Mouse (Mus musculus): Measurements from ENCODE around the gene Atxn7l1.

The Atxn7l1 gene

DNA sequence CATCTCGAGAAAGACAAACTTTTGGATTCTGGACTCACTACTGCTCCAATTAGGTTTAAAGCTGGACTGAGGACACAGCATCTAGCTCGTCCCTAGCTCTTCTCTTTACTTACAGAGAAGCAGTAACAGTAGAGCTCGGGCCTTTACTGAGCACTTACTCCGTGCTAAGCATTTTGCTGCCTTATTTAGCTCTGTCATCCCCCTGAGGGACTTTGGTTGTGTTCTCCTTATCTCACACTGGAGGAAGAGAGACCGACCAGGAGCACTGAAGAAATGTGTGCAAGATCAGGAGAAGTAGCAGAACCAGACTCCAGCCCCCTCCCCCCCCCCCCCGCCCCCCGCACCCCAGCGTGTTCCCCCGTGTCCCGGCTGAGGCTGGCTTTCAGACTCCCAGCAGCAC is 79.1 kb downstream of the Atxn7l1 start:
- no peak for DNase-seq (ENCODE audit: low read depth)

DNA sequence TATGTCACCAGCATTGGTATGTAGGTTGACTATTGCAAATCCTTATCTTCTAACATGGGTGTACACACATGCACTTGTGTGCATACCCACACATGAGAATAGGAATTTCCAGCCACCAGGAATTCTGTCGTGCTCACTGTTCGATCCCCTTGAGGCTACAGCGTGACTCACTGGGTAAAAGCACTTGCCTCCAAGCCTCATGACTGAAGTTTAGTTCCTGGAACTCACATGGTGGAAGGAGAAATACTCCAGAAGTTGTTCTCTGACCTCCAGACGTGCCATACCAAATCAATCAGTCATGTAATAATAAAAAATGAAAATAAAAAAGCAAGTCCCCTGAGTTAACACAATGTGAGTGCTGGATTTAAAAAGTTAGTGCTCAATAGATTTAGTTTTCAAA is 87.8 kb downstream of the Atxn7l1 start:
- DNase-seq (ENCODE audit: low read depth): no peak

DNA sequence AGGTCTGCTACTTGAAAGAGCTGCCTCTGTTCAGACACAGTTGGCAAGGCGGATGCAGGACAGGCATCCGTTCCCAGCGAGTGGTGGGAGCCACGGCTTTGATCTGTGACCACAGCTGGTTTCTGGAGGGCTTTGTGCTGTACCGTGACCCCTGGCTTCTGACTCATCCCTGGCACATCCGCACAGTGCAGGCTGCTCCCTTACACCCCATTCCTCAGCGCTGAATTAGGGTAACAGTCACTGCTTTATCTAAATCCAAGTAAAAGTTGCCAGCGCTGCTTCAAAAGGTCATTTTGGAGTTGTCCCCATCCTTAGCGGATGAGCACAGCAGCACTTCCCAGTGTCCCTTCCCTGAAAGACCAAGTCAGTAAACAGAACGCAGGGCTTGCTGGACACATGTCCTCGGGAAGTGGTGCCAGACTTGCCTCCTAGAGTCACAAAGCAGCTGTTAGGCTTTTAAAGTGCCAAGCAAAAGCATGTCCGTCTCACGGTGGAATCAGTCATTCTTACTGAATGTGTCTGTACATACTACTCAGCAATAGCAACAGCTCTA is 88.4 kb downstream of the Atxn7l1 start:
- no peak for DNase-seq (ENCODE audit: low read depth)

DNA sequence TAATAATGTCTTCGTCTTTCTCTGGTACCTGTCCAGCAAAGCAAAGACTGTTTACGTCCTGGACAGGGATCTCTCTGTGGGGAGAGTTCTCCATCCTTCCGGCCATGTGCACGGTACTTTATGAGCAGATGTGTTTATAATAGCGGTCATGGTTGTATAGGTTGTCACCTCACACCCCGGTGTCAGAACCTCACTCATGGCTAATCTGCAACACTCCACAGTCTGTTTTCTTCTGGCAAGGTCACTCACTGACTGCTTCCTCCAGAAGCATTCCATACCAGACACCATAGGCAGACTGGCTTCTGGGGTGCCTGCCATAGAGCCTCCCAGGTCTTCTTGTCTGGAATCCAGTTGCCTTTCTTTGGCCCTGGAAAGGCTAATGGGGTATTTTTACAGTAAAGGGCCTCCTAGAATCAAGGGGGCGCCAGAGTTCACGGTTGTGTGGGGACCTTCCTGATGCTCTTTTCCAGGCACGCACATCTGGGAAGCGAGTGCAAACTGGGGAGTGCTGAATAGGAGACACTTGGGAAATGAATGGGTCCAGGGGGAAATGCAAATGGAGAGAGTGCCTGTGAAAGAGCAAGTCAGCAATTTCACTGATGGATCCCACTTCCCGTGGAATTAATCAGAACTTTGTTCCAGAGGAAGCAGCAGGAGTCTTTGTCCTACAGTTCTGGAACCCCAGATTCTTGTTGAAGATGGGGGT is 89.0 kb downstream of the Atxn7l1 start:
- DNase-seq (ENCODE audit: low read depth): no peak

DNA sequence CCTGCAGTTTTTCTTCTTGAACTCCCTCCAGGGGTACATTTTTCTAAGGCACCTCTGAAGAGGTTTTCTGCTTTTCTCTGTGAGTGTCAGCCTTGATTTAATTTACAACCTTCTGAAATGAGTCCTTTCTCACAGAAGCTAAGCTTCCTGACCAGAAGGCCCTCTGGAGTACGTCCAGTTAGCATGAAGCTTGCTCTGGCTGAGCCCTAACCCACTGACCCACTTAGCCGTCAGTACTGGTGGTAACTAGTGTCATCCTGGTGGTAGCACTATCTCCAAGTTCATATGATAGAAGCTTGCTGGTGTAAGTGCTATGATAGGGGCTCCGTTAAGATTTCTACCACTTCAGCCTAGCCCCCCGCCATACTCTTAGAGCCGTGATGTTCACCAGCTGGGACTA is 89.6 kb downstream of the Atxn7l1 start:
- DNase-seq (ENCODE audit: low read depth): no peak

DNA sequence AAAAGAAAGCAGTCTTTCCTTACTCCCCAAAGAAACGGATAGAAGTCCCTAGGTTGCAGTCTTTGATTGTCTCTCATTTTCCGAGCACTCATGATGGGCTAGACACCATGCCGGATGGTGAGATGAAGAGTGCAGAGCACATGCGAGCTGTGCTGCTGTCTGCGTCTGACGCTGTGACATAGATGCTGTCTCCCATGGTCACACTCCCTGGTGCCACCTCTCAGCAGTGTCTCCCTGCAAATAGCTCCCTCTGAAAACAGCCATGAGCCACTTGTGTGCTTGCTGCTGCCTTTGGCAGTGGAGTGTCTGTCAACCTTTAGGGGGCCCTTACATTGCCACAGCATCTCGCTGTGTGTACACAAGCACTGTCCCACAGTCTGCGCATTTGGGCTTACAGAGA is 95.2 kb downstream of the Atxn7l1 start:
- no peak for DNase-seq (ENCODE audit: low read depth)

DNA sequence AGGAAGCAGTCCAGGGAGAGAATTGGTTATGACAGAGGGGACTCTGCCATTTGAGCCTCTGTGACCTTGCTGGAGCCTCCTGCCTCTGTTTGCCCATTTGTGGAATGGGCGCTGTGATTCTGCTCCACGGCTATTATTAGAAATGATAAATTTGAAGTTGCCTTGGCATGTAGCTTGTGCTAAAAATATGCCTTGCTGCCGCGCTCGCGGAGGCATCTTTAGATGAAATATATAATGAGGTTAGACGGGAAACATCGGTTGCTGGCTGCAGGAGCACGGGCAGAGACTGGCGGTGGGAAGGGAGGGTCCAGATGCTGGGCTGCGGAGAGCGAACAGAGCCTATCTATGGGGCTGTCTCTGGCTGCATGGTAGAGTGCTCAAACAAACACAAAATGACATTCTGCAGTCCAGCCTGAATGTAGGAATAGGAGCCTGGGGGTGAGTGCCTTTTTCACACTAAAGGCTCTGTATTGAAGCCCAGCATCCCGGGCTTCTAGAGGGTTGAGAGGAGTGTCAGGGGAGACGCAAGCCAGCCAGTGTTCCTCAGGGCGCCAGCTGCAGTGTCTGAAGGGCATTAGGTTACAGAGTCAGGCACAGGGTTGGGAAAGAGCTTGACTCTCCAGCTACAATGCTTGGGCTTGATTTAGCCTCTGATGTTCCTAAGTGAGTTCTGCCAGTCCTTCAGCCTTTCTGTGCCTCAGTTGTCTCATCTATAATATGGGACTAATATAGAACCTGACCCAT is 96.8 kb downstream of the Atxn7l1 start:
- DNase-seq (ENCODE audit: low read depth): no peak

DNA sequence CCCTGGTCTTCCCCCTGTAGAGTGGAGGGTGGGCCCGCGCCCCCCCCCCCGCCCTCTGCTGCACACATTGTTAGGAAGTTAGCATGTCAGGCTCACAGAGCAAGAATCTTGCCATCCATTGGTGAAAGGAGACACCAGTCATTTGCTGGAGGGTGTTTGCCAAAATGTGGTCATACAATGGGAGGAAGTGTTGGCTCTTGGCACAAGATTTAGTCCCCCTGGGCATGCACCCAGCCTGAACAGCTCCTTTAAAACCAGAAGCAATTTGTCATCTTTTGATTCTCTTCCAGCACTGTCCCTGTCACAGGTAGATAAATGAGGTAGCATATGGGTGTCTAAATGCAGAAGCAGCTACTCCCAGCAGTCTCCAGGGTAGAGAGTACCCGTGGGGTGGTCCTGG is 98.0 kb downstream of the Atxn7l1 start:
- DNase-seq (ENCODE audit: low read depth): no peak

DNA sequence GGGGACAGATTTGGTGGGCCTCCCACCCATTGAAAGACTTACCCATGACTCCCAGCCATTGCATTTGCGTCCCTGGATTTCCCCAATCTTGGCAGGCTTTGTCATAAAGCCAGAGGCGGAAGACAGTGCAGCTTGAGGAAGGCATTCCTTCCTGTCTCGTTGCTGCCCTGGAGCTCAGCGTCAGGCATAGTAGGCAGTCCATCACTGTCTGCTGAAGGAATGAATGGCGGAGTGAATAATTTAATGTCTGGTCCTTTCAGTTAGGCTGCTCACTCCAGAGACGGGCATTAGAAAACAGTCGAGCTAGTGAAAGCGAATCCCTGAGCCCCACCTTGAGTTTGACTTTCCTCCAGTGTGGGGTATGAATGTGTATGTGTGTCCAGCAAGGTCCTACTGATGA is 99.4 kb downstream of the Atxn7l1 start:
- DNase-seq (ENCODE audit: low read depth): no peak

DNA sequence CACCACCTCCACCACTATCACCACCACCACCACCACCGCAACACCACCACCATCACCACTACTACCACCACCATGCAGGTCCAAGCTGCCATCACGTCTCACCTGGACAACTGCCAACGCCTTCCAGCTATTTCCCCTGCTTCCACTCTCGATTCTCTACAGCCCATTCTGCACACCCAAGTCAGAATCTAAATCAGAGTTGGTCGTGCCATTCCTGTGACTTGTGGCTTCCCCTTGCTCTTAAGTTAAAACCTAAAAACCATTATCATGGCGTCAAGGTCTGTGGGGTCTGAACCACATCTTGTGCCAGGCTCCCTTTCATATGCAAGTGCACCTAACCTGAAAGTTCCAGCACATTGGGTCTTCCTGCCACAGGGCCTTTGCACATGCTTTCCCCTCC is 102.7 kb downstream of the Atxn7l1 start:
- no peak for DNase-seq (ENCODE audit: low read depth)

DNA sequence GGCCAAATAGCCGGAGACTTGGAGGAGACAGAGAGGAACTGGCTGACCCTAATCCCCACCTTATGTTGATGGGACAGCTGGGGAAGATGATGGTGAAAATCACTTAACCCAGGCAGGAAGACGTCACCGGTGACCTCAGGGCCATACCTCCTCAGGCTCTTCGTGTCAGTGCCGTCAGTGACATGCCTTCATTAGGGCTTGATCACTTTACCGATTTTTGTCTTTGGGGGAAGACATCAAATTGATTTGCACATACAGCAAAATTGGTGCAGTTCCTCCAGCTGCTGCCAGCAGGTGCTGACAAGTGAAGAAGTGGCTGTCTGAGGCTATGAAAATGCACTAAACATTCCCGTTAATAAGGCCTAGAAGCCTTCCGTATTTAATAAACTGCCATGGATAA is 103.9 kb downstream of the Atxn7l1 start:
- no peak for DNase-seq (ENCODE audit: low read depth)

DNA sequence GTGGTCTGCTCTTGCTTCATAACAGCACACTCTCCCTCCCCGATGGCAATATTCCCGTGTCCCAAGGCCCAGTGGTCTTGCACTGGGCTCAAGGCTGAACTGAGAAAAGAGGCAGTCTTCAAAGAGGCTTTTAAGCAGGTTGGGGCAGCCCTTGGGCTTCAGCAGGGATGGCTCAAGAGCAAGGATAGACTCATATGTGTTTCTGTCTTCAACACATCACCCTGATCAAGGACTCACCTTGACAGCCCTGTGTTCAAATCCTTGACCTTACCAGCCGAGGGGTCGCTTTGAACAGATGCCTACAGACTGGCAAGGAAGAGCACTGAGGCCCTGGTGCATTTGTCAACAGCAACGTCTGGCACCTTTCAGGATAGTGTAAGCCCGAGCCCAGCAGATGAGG is 105.1 kb downstream of the Atxn7l1 start:
- no peak for DNase-seq (ENCODE audit: low read depth)

DNA sequence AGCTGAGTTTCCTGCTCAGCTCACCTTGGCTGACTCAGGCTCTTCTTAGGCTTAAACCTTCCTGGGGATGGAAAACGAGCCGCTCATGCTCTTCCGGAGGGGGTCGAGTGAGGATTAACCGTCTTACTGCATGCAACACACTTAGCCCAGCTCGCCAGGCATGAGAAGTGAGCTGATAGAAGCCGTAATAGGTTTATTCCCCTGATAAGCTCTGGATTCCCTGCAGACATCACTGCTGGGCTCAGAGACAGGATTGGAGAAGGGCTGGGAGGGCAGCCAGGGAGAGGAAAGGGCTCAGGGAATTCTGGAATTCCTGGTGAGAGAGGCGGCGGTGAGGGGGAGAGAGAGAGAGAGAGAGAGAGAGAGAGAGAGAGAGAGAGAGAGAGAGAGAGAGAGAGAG is 105.7 kb downstream of the Atxn7l1 start:
- DNase-seq (ENCODE audit: low read depth): no peak

DNA sequence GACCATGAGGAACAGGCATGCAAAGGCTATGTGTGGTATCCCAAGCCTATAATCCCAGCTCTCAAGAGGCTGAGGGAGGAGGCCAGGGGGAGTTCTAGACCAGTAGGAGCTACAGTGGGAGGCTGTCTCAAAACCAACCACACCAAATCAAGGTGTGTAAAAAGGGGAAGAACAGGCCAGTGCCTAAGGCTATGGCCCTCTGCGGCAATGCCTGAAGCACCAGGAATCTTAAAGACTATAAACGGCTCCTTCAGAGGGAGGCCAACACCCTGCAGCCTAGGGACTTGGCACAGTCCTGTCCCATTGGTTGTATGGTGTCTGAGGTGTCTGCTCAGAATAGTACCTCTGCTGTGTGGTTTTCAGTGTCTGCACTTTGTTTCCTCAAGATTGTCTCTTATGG is 107.8 kb downstream of the Atxn7l1 start:
- no peak for DNase-seq (ENCODE audit: low read depth)

DNA sequence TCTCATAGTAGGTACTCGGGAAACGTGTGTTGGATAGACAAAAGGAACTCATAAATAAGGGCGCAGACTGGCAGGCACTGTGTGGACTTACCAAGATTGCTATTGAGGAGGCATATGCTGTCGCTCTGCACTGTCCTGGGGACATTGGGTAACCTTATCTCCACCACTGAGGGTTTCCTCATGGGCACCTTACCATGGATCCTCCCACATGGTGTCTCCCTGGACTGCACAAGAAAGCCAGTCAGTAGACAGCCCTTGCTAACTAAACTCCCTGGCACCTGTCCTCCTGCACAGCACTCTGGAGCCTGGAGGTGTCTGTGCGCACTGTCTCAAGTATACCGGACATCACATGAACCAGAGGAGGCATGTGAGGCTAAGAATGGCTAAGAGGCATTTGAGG is 108.9 kb downstream of the Atxn7l1 start:
- DNase-seq (ENCODE audit: low read depth): no peak

DNA sequence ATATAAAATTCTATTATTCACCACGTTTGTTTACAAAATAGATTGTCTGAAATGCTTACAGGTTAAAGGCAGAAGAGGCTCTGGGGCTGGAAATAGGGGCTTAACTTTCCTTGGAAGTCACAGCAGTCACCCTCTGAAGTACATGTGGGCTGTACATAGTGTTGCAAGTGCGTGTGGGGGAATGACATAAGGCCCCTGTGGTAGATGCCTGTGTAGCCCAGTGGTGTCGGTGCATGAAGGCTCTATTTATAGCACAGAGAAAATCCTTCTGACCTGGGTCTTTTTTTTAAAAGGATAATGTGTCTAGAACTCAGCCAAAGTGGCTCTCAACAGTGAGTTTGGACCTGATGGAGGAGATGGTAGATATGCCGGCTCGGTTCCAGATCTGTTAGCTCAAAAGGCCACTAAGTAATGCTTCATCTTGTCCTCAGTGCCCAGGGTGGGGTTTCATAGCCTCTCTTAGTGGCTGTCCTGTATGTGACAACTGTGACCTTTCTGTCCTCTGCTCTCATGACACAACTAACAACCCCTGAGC is 111.6 kb downstream of the Atxn7l1 start:
- no peak for DNase-seq (ENCODE audit: low read depth)

DNA sequence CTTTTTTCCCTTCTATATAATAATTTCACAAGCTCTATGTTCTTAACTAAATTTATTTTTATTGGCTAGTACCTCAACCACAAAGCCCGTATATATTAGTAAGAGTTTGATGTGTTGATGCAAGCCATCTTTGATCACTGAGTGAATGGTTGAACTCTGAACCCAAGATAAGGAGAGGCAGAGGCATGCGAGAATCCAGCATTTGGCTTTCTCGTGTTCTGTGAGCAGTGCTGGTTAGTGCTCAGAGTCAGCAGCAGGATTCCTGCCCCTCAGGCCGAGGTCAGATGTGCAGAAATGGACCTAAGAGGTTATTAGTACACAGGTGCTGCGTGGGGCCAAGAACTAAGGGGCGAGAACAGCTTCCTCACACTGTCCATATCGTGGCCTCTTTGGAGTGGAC is 113.1 kb downstream of the Atxn7l1 start:
- no peak for DNase-seq (ENCODE audit: low read depth)

DNA sequence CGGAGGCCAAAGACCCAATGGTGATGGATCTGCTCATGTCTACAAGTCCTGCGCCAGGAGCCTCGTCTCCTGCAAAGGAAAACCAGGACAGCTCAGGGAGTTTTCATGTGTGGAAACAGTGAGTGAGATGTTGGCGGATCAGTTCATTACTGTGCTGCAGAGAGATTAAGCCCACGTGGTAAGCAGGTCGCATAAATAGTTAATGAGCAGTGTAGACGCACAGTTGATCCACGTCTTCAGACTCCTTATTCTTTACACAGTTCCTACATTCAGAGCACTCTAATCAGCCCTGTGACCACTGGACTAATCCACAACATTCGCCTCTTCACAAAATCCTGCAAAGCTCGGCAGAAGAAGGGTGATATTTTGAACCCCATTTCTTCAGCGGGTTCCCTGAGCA is 118.4 kb downstream of the Atxn7l1 start:
- no peak for DNase-seq (ENCODE audit: low read depth)

DNA sequence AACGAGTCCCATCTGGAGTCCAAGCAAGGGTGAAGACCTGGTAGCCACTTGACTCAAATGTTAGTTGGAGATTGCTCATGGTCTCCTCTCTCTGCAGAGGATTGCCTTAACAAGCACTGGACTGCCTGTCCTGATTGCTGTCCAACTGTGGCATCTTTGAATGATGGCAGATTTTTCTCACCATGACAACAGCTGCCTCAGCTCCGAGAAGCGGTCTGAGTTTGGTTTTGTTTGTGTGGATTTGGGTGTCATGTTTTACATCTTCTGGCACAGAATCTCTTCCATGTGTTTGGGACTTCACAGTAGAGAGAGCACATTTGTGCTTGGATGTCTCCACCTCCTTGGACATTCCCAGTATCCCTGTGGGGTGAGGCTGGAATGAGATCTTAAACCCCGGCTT is 120.5 kb downstream of the Atxn7l1 start:
- no peak for DNase-seq (ENCODE audit: low read depth)

DNA sequence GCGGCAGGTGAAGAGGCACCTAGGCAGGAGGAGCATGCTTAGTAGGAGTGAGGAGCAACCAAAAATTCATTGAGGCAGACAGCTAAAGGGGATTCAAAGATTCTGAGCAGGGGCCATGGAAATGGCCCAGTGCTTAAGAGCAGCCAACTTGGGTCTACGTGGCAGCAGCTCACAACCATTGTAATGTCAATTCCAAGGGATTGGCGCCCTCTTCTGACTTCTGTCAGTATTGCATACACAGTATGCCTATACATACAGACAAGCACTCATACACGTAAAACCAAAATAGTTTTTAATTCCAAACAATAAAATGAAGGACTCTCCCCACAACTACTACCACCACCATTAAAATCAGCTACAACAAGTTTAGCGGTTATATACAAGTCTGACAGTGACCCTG is 122.2 kb downstream of the Atxn7l1 start:
- peak; percentile 65 for DNase-seq (ENCODE audit: low read depth)

DNA sequence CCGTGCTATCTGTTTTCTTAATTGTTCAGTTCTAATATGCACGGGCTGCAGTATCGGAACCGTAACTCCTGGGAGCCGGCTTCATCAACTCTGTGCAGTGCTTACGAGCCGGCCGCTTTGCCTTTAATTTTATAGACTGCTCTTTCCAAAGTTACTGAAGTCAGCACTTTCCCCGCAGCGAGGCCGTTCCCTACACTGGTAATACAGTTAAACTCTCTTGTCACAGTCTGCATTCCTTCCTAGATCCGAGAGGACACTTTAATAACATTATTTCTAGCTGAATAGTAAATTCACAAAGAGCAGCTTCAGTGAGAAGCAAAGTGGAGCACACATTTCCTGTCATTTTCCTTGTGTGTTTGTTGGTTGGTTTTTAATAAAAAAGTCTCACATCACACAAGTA is 124.4 kb downstream of the Atxn7l1 start:
- no peak for DNase-seq (ENCODE audit: low read depth)

DNA sequence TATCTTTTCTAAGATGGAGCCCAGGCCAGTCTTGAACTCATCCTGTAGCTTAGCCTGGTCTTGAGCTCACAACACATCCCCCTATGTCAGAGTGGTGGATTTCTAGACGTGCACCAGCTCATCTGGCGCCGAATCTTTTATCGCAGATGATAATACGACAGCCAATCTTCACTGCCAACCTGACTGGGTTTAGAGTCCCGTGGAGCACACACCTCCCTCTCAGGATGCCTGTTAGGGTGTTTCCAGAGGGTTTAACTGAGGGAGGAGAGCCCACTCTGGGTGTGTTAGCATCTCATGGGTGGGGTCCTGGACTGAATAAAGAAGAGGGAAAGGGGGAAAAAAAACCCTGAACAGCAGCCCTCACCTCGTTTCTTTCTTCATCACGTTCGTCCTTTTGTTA is 124.9 kb downstream of the Atxn7l1 start:
- no peak for DNase-seq (ENCODE audit: low read depth)

DNA sequence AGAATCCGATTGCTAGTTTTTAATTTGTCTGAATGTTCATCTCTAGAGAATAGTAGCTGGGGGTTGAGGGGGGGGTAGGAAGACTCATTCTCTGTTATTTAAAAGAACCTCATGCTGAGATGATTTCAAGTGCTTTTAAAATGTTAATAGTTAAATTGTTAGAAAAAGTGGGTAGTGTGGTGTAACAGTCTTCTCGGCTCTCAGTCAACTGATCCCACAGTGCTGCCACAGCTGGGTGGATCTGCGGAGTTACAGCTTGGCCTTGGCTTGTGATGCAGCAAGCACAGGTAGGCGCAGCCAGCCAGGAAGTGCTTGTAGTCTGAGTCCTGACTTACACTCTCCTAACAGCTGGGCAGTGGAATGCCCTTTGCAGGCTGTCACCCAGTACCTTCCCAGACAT is 125.7 kb downstream of the Atxn7l1 start:
- no peak for DNase-seq (ENCODE audit: low read depth)
